Mouse (Mus musculus) heart, embryonic 14.5 days (tissue): ENCODE measurements around the gene BC025920. TPM values are rescaled to one million over a fixed set of nuclear protein-coding genes. Genes with fewer than 3 reads are reported as not detected.

Experiments
- ATAC-seq: fragments of 200-750 bp; cut with Nextera tagmentation; 2 replicates; pipeline ENCODE4 v1.8.0; 2017; ENCODE audit warnings: low read depth, moderate TSS enrichment; ENCODE audit not compliant: insufficient number of reproducible peaks, insufficient read depth, low FRiP score
- H3K27ac ChIP-seq, 2 experiments: fragments of 200-500 bp in 1 of 2; fragments of 300-500 bp in 1 of 2; sonication (generic) in 1 of 2; replicated peaks in 1 of 2; 2 replicates each; pipeline ENCODE4 v1.5.1; 2012 to 2014; ENCODE audit warnings: low read depth in 2 of 2, low read length in 2 of 2, control low read depth in 1 of 2, mild to moderate bottlenecking in 1 of 2, mixed read lengths in 1 of 2; ENCODE audit not compliant: control insufficient read depth in 1 of 2, insufficient read depth in 1 of 2
- H3K27me3 ChIP-seq: fragments of 300-500 bp; sonication (generic); 2 replicates; pipeline ENCODE4 v1.6.1; 2014; ENCODE audit warnings: mild to moderate bottlenecking, low read length, control low read depth; ENCODE audit not compliant: control insufficient read depth, insufficient read depth
- H3K36me3 ChIP-seq: fragments of 300-500 bp; sonication (generic); 2 replicates; pipeline ENCODE4 v1.6.1; 2014; ENCODE audit warnings: mild to moderate bottlenecking, control low read depth, low read length, mixed read lengths; ENCODE audit not compliant: control insufficient read depth, insufficient read depth
- H3K4me1 ChIP-seq, 2 experiments: fragments of 200-500 bp in 1 of 2; fragments of 300-500 bp in 1 of 2; sonication (generic) in 1 of 2; 2 replicates each; pipeline ENCODE4 v1.6.1; 2012 to 2014; ENCODE audit warnings: low read length in 2 of 2, control low read depth in 1 of 2, mixed read lengths in 1 of 2; ENCODE audit not compliant: control insufficient read depth in 2 of 2, insufficient read depth in 2 of 2
- H3K4me2 ChIP-seq: fragments of 300-500 bp; sonication (generic); 2 replicates; pipeline ENCODE4 v1.6.1; 2014; ENCODE audit warnings: mild to moderate bottlenecking, low read length
- H3K4me3 ChIP-seq, 2 experiments: fragments of 200-500 bp in 1 of 2; fragments of 300-500 bp in 1 of 2; sonication (generic) in 1 of 2; 2 replicates each; pipeline ENCODE4 v1.5.1; 2012 to 2014; ENCODE audit warnings: low read length in 2 of 2, mild to moderate bottlenecking in 2 of 2, control low read depth in 1 of 2, low read depth in 1 of 2, moderate library complexity in 1 of 2; ENCODE audit not compliant: control insufficient read depth in 1 of 2, insufficient read depth in 1 of 2
- H3K9ac ChIP-seq: fragments of 300-500 bp; sonication (generic); 2 replicates; pipeline ENCODE4 v1.6.1; 2014; ENCODE audit warnings: mild to moderate bottlenecking, low read length
- H3K9me3 ChIP-seq: fragments of 300-500 bp; sonication (generic); 2 replicates; pipeline ENCODE4 v1.6.1; 2016; ENCODE audit warnings: low read length, control low read depth; ENCODE audit not compliant: control insufficient read depth
- WGBS: fragments of 180-500 bp; shearing (Covaris S2); extraction: QIAGEN DNeasy Blood & Tissue Kit; methylation state at CpG from one replicate; pipeline ENCODE4 v1.1.7; 2014; 5-methylcytosine and 5-hydroxymethylcytosine counted together
- polyA plus RNA-seq: library from polyadenylated mRNA; unstranded; fragments of >200 nt; fragmentation: Nextera tagmentation; extraction: Ambion mirVana; gene quantifications from 2 replicates; pipeline ENCODE4 v1.2.1, GENCODE M21; 2014

The BC025920 gene
- polyA plus RNA-seq, 1 experiment from 2014 or later: 0.35 TPM

- Histone ChIP-seq H3K4me3 (no peak overlapping the region), H3K4me2 (no peak overlapping the region), H3K27ac (peak overlapping the region; percentile 81 to 82), H3K36me3 (peaks cover 27% of the 10 kb centered on the region), H3K9ac (peak overlapping the region; percentile 64; the same call in 1 of the 2 replicates), H3K4me1 (peaks cover 33 to 42% of the 10 kb centered on the region in 2 experiments), H3K27me3 (no peaks in the 10 kb centered on the region), H3K9me3 (no peaks in the 10 kb centered on the region)
- WGBS: 65% methylated on average over 9 of the region's 9 CpGs
- ATAC-seq: no peak
These were observed 36.4 kb upstream of the BC025920 start for GRCm38 (mm10) chr10:81569507-81570237.

GRCm38 (mm10) chr10:81570238-81570800 is 35.8 kb upstream of the BC025920 start:
- Histone ChIP-seq H3K4me1 (peaks cover 35 to 38% of the 10 kb centered on the region in 2 experiments), H3K27me3 (no peaks in the 10 kb centered on the region), H3K9ac (peak overlapping the region; percentile 72), H3K9me3 (no peaks in the 10 kb centered on the region), H3K4me3 (peak overlapping the region; percentile 38 to 44), H3K36me3 (peaks cover 21% of the 10 kb centered on the region), H3K27ac (peak overlapping the region; percentile 77 to 82), H3K4me2 (peak overlapping the region; percentile 75)
- ATAC-seq: no peak
- WGBS: 8% methylated on average over 9 of the region's 11 CpGs

- H3K36me3 ChIP-seq: peaks cover 14% of the 10 kb centered on the region
- H3K4me3 ChIP-seq: peak overlapping the region; percentile 44 to 49
- H3K27ac ChIP-seq: peak overlapping the region; percentile 82 to 89
- under 1% methylated on average over 31 of the region's 34 CpGs for WGBS
- peak; percentile 48 for ATAC-seq
- no peaks in the 10 kb centered on the region for H3K9me3 ChIP-seq
- H3K27me3 ChIP-seq: no peaks in the 10 kb centered on the region
- H3K9ac ChIP-seq: peak overlapping the region; percentile 72
- H3K4me2 ChIP-seq: peak overlapping the region; percentile 75
- H3K4me1 ChIP-seq: peaks cover 40 to 44% of the 10 kb centered on the region in 2 experiments
These were observed 35.1 kb upstream of the BC025920 start for GRCm38 (mm10) chr10:81570831-81571500.

GRCm38 (mm10) chr10:81571501-81571876 is 34.6 kb upstream of the BC025920 start:
- Histone ChIP-seq H3K9me3 (no peaks in the 10 kb centered on the region), H3K36me3 (peaks cover 9% of the 10 kb centered on the region), H3K9ac (peak overlapping the region; percentile 72), H3K4me2 (peak overlapping the region; percentile 75), H3K27me3 (no peaks in the 10 kb centered on the region), H3K4me3 (peak overlapping the region; percentile 44 to 49), H3K4me1 (peaks cover 40 to 45% of the 10 kb centered on the region in 2 experiments), H3K27ac (peak overlapping the region; percentile 82 to 89)
- under 1% methylated on average over 18 of the region's 18 CpGs for WGBS
- peak; percentile 88 for ATAC-seq

GRCm38 (mm10) chr10:81572133-81572671 is 33.9 kb upstream of the BC025920 start:
- H3K27ac ChIP-seq: peak overlapping the region; percentile 20 to 46; a peak in 2 of 4 replicates
- WGBS: 17% methylated on average over 9 of the region's 9 CpGs
- H3K4me2 ChIP-seq: peak overlapping the region; percentile 75
- H3K36me3 ChIP-seq: peaks cover 2% of the 10 kb centered on the region
- peaks cover 40 to 45% of the 10 kb centered on the region in 2 experiments for H3K4me1 ChIP-seq
- peak overlapping the region; percentile 60 for H3K9ac ChIP-seq
- no peaks in the 10 kb centered on the region for H3K9me3 ChIP-seq
- H3K27me3 ChIP-seq: no peaks in the 10 kb centered on the region
- no peak for ATAC-seq
- H3K4me3 ChIP-seq: peak overlapping the region; percentile 27 to 28

- Histone ChIP-seq H3K4me2 (no peak overlapping the region), H3K27me3 (no peaks in the 10 kb centered on the region), H3K9ac (no peak overlapping the region), H3K27ac (no peak overlapping the region), H3K4me1 (peaks cover 40 to 45% of the 10 kb centered on the region in 2 experiments), H3K36me3 (0 out of 2 replicates have a peak, but pooled peaks cover 6% of the 10 kb centered on the region), H3K9me3 (no peaks in the 10 kb centered on the region), H3K4me3 (no peak overlapping the region)
- WGBS: 25% methylated on average over 9 of the region's 9 CpGs
- ATAC-seq: no peak
These were observed 33.1 kb upstream of the BC025920 start for GRCm38 (mm10) chr10:81572975-81573374.
